Mouse (Mus musculus): ENCODE measurements around the gene Pex16. TPM values are rescaled to one million over a fixed set of nuclear protein-coding genes. Genes with fewer than 3 reads are reported as not detected.
A peak's percentile ranks its signal among the peaks of the same experiment; 100 is the strongest.

Gene Pex16
- polyA plus RNA-seq, 1 experiment from 2014 or later, result 35.4 TPM

GRCm38 (mm10) chr2:92427882-92428281, 53.4 kb downstream of the Pex16 start:
- Histone ChIP-seq H3K4me1 (ENCODE audit: control insufficient read depth, insufficient read depth, low read length) (peaks cover 53% of the 10 kb centered on the region), H3K4me2 (ENCODE audit: low read length) (no peak overlapping the region), H3K9ac (replicated peaks; ENCODE audit: low read length) (no peak overlapping the region), H3K4me3 (replicated peaks; ENCODE audit: low read depth, low read length) (no peak overlapping the region), H3K36me3 (ENCODE audit: control insufficient read depth, insufficient read depth, low read length) (peaks cover 24% of the 10 kb centered on the region), H3K27ac (replicated peaks; ENCODE audit: low read depth, low read length) (no peak overlapping the region), H3K27me3 (ENCODE audit: control insufficient read depth, insufficient read depth, low read length) (no peaks in the 10 kb centered on the region), H3K9me3 (ENCODE audit: control insufficient read depth, low read length) (no peaks in the 10 kb centered on the region)
- DNase-seq, result peak; percentile 72
- ATAC-seq (ENCODE audit: low FRiP score, low TSS enrichment), result no peak
- 51% methylated on average over 6 of the region's 6 CpGs for WGBS

- Histone ChIP-seq H3K36me3 (ENCODE audit: control insufficient read depth, insufficient read depth, low read length) (peaks cover 7% of the 10 kb centered on the region; the same call in 1 of the 2 replicates), H3K9ac (replicated peaks; ENCODE audit: low read length) (no peak overlapping the region), H3K4me3 (replicated peaks; ENCODE audit: low read depth, low read length) (no peak overlapping the region), H3K27ac (replicated peaks; ENCODE audit: low read depth, low read length) (no peak overlapping the region), H3K9me3 (ENCODE audit: control insufficient read depth, low read length) (no peaks in the 10 kb centered on the region), H3K4me2 (ENCODE audit: low read length) (no peak overlapping the region), H3K4me1 (ENCODE audit: control insufficient read depth, insufficient read depth, low read length) (peaks cover 47% of the 10 kb centered on the region), H3K27me3 (ENCODE audit: control insufficient read depth, insufficient read depth, low read length) (no peaks in the 10 kb centered on the region)
- no peak for DNase-seq
- WGBS, result 85% methylated on average over 2 of the region's 2 CpGs
- no peak for ATAC-seq (ENCODE audit: low FRiP score, low TSS enrichment)
Measured at GRCm38 (mm10) chr2:92430089-92430488, 55.6 kb downstream of the Pex16 start.

Small RNAs within 50 kb of the gene (microRNA-seq; reads per million reads assigned to microRNA genes)
- 2.5 reads per million, percentile 17 among the genes with 10 or more reads in this experiment for gene Mir7000

Other genes starting within 250 kb of the Pex16 start
- 1.5 and 1.6 TPM in 2 replicates for gene Large2, start 193 bp downstream of the Pex16 start, polyA plus RNA-seq (2014; fragmentation: Nextera tagmentation; extraction: Ambion mirVana)
- gene 1700029I15Rik, start 7.9 kb downstream of the Pex16 start, polyA plus RNA-seq (2014; fragmentation: Nextera tagmentation; extraction: Ambion mirVana), result 3.9 and 5.6 TPM in 2 replicates
- gene Mapk8ip1, start 26.6 kb downstream of the Pex16 start, polyA plus RNA-seq (2014; fragmentation: Nextera tagmentation; extraction: Ambion mirVana), result 62.4 and 117 TPM in 2 replicates
- 33.3 and 33.9 TPM in 2 replicates for gene Cry2, start 59.4 kb downstream of the Pex16 start, polyA plus RNA-seq (2014; fragmentation: Nextera tagmentation; extraction: Ambion mirVana)
- gene Slc35c1, start 85.9 kb downstream of the Pex16 start, polyA plus RNA-seq (2014; fragmentation: Nextera tagmentation; extraction: Ambion mirVana), result 8.6 and 11.9 TPM in 2 replicates
- gene Chst1, start 225.0 kb downstream of the Pex16 start, polyA plus RNA-seq (2014; fragmentation: Nextera tagmentation; extraction: Ambion mirVana), result 25.2 and 26.1 TPM in 2 replicates